Mouse (Mus musculus): ENCODE data around the gene Stoml1. TPM values are rescaled to one million over a fixed set of nuclear protein-coding genes. Genes with fewer than 3 reads are reported as not detected.
A peak's percentile ranks its signal among the peaks of the same experiment; 100 is the strongest.

The Stoml1 gene
- polyA plus RNA-seq, 1 experiment from 2014 or later = 30.3 TPM

GRCm38 (mm10) chr9:58305686-58306085, 52.7 kb downstream of the Stoml1 start:
- Histone ChIP-seq H3K27me3 (ENCODE audit: control insufficient read depth, insufficient read depth, low read length) (no peaks in the 10 kb centered on the region), H3K4me2 (replicated peaks; ENCODE audit: low read depth, low read length) (no peak overlapping the region), H3K36me3 (ENCODE audit: control insufficient read depth, insufficient read depth, low read length) (no peaks in the 10 kb centered on the region), H3K4me1 (ENCODE audit: control insufficient read depth, insufficient read depth, low read length) (peaks cover 68% of the 10 kb centered on the region), H3K27ac (ENCODE audit: low read length) (no peak overlapping the region), H3K9me3 (ENCODE audit: control insufficient read depth, low read depth, low read length) (no peaks in the 10 kb centered on the region), H3K9ac (replicated peaks; ENCODE audit: low read depth, low read length) (no peak overlapping the region), H3K4me3 (ENCODE audit: low read depth, low read length) (no peak overlapping the region)
- no peak for ATAC-seq (ENCODE audit: insufficient number of reproducible peaks, insufficient read depth, low FRiP score, low read depth)
- 18% methylated on average over 6 of the region's 6 CpGs for WGBS

DNA sequence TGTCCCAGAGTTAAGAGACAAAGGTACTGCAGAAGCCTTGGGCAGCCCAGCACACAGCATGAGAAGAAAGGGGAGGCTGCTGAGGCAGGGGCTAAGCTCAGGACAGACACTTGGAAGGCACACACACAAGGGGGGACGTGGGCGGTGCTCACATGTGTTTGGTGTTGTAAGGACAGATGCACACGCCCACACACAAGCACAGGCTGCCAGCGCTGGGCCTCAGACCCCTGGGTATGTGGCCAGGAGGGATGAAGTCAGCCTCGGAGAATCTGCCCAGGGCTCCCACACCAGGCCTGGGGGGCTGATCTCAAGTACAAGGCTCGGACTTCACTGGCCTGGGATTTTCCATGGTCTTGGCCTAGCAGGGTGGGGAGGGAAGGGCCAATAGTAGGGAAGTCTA, 55.4 kb downstream of the Stoml1 start:
- H3K9ac ChIP-seq (replicated peaks; ENCODE audit: low read depth, low read length) = no peak overlapping the region
- peaks cover 76% of the 10 kb centered on the region for H3K4me1 ChIP-seq (ENCODE audit: control insufficient read depth, insufficient read depth, low read length)
- WGBS = 19% methylated on average over 6 of the region's 6 CpGs
- H3K9me3 ChIP-seq (ENCODE audit: control insufficient read depth, low read depth, low read length) = no peaks in the 10 kb centered on the region
- no peak for ATAC-seq (ENCODE audit: insufficient number of reproducible peaks, insufficient read depth, low FRiP score, low read depth)
- H3K4me2 ChIP-seq (replicated peaks; ENCODE audit: low read depth, low read length) = 0 out of 2 replicates have a peak overlapping the region, but pooled peaks have one; percentile 10
- H3K36me3 ChIP-seq (ENCODE audit: control insufficient read depth, insufficient read depth, low read length) = no peaks in the 10 kb centered on the region
- H3K27ac ChIP-seq (ENCODE audit: low read length) = peak overlapping the region; percentile 66; the same call in 1 of the 2 replicates
- H3K27me3 ChIP-seq (ENCODE audit: control insufficient read depth, insufficient read depth, low read length) = no peaks in the 10 kb centered on the region
- no peak overlapping the region for H3K4me3 ChIP-seq (ENCODE audit: low read depth, low read length)

- H3K4me2 ChIP-seq (replicated peaks; ENCODE audit: low read depth, low read length) = peak overlapping the region; percentile 22
- peaks cover 70% of the 10 kb centered on the region for H3K4me1 ChIP-seq (ENCODE audit: control insufficient read depth, insufficient read depth, low read length)
- H3K27ac ChIP-seq (ENCODE audit: low read length) = peak overlapping the region; percentile 0; the same call in 1 of the 2 replicates
- H3K4me3 ChIP-seq (ENCODE audit: low read depth, low read length) = no peak overlapping the region
- 61% methylated on average over 14 of the region's 14 CpGs for WGBS
- H3K27me3 ChIP-seq (ENCODE audit: control insufficient read depth, insufficient read depth, low read length) = no peaks in the 10 kb centered on the region
- ATAC-seq (ENCODE audit: insufficient number of reproducible peaks, insufficient read depth, low FRiP score, low read depth) = no peak
- H3K36me3 ChIP-seq (ENCODE audit: control insufficient read depth, insufficient read depth, low read length) = no peaks in the 10 kb centered on the region
- no peak overlapping the region for H3K9ac ChIP-seq (replicated peaks; ENCODE audit: low read depth, low read length)
- no peaks in the 10 kb centered on the region for H3K9me3 ChIP-seq (ENCODE audit: control insufficient read depth, low read depth, low read length)
Measured at GRCm38 (mm10) chr9:58310043-58310660, 57.2 kb downstream of the Stoml1 start.

DNA sequence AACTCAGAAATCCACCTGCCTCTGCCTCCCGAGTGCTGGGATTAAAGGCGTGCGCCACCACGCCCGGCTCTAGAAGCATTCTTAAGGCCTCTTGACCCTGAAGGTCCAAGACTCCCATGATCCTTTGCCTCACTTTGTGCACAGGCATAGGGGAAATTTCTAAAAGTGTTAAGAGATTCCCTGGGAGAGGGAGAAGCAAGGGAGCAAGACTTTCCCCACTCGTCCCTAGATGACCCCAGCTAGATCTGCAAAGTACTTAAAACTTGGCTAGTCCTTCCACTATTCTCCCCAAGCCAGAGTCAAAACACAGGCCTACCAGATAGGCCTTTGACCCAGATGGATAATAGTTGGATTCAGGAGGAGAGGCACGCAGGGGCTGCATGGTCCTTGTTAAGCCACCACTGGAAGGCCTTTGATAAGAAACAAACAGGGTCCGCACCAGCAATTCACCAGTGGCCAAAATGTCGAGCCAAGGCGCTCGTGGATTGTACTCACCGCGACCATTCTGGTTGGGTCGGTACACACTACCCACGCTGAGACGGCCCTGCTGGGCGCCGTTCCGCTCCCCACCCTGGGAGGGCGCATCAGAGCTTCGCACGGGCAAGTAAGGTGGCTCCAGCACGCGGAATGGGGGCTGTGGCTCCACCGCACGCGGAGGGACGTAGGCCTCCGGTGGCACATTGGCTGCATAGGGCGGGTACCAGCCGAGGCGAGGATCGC, 58.4 kb downstream of the Stoml1 start:
- peaks cover 65% of the 10 kb centered on the region for H3K4me1 ChIP-seq (ENCODE audit: control insufficient read depth, insufficient read depth, low read length)
- WGBS = 67% methylated on average over 33 of the region's 33 CpGs
- H3K27ac ChIP-seq (ENCODE audit: low read length) = no peak overlapping the region
- H3K27me3 ChIP-seq (ENCODE audit: control insufficient read depth, insufficient read depth, low read length) = no peaks in the 10 kb centered on the region
- H3K9me3 ChIP-seq (ENCODE audit: control insufficient read depth, low read depth, low read length) = no peaks in the 10 kb centered on the region
- H3K9ac ChIP-seq (replicated peaks; ENCODE audit: low read depth, low read length) = peak overlapping the region; percentile 57; the same call in 1 of the 2 replicates
- no peak for ATAC-seq (ENCODE audit: insufficient number of reproducible peaks, insufficient read depth, low FRiP score, low read depth)
- H3K36me3 ChIP-seq (ENCODE audit: control insufficient read depth, insufficient read depth, low read length) = no peaks in the 10 kb centered on the region
- peak overlapping the region; percentile 50 for H3K4me3 ChIP-seq (ENCODE audit: low read depth, low read length)
- H3K4me2 ChIP-seq (replicated peaks; ENCODE audit: low read depth, low read length) = peak overlapping the region; percentile 86

Small RNA genes within 50 kb of the gene (microRNA-seq; reads per million reads assigned to microRNA genes)
- gene Mir6385 = not detected

Other genes with a start within 250 kb of the Stoml1 start
- gene Cyp11a1, start 246.8 kb upstream of the Stoml1 start, polyA plus RNA-seq (2014; fragmentation: Nextera tagmentation; extraction: Ambion mirVana) = 0.26 and 0.57 TPM in 2 replicates
- gene Stra6, start 189.4 kb upstream of the Stoml1 start, polyA plus RNA-seq (2014; fragmentation: Nextera tagmentation; extraction: Ambion mirVana) = 4.3 and 6.0 TPM in 2 replicates
- gene Ccdc33, start 134.3 kb upstream of the Stoml1 start, polyA plus RNA-seq (2014; fragmentation: Nextera tagmentation; extraction: Ambion mirVana) = 0.91 TPM in 1 of 2 replicates, not detected in the other
- 83.3 and 87.9 TPM in 2 replicates for gene Islr, start 48.9 kb upstream of the Stoml1 start, polyA plus RNA-seq (2014; fragmentation: Nextera tagmentation; extraction: Ambion mirVana)
- 1.7 and 2.6 TPM in 2 replicates for gene Islr2, start 48.8 kb upstream of the Stoml1 start, polyA plus RNA-seq (2014; fragmentation: Nextera tagmentation; extraction: Ambion mirVana)
- gene Pml, start 3.4 kb upstream of the Stoml1 start, polyA plus RNA-seq (2014; fragmentation: Nextera tagmentation; extraction: Ambion mirVana) = 15.0 and 17.2 TPM in 2 replicates
- gene Loxl1, start 60.0 kb downstream of the Stoml1 start, polyA plus RNA-seq (2014; fragmentation: Nextera tagmentation; extraction: Ambion mirVana) = 32.2 and 38.5 TPM in 2 replicates
- gene Tbc1d21, start 117.3 kb downstream of the Stoml1 start, polyA plus RNA-seq (2014; fragmentation: Nextera tagmentation; extraction: Ambion mirVana) = not detected in 2 replicates
- gene Insyn1, start 235.4 kb downstream of the Stoml1 start, polyA plus RNA-seq (2014; fragmentation: Nextera tagmentation; extraction: Ambion mirVana) = 1.8 and 2.6 TPM in 2 replicates

All from stomach, embryonic 14.5 days (tissue).